Mouse (Mus musculus): ENCODE results near the gene Rad51b. TPM values are rescaled to one million over a fixed set of nuclear protein-coding genes. Genes with fewer than 3 reads are reported as not detected.

Gene Rad51b
- polyA plus RNA-seq, 1 experiment, result 13.8 TPM

- TF ChIP-seq CTCF (IDR thresholded peaks at IDR 0.05; ENCODE audit: low read depth, low read length) (no peak), POLR2A (IDR thresholded peaks at IDR 0.05; ENCODE audit: insufficient read depth, low read length) (no peak), EP300 (IDR thresholded peaks at IDR 0.05; ENCODE audit: insufficient read depth, low read depth, low read length) (no peak)
- no peak overlapping the region for H3K27ac ChIP-seq (ENCODE audit: insufficient read depth, low read length)
These were observed 502.3 kb downstream of the Rad51b start for GRCm38 (mm10) chr12:79799370-79799769.

DNA sequence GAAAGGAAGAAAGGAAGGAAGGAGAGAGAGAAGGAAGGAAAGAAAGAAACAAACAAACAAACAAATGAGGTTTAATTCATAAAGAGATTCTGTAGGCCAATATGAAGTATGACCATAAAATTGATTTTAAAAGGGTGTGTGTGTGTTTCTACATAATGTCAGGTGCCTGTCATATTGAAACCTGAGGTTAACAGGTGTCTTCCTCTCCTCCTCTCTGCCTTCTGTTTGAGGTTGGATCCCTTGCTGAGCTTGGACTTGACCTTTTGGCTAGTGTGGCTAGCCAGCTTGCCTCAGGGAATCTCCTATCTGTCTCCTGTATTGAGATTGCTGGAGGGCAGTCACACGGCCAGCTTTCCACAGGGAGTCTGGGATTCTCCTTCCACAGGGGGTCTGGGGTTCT, 506.6 kb downstream of the Rad51b start:
- Histone ChIP-seq H3K27me3 (ENCODE audit: control insufficient read depth, insufficient read depth, low read length, poor library complexity, severe bottlenecking) (no peaks in the 10 kb centered on the region), H3K36me3 (ENCODE audit: control insufficient read depth, insufficient read depth, low read length, poor library complexity, severe bottlenecking) (no peaks in the 10 kb centered on the region), H3K4me3 (ENCODE audit: low read depth, low read length) (no peak overlapping the region), H3K27ac (ENCODE audit: insufficient read depth, low read length) (no peak overlapping the region), H3K9ac (ENCODE audit: low read depth, poor library complexity, severe bottlenecking) (no peak overlapping the region), H3K9me3 (replicated peaks; ENCODE audit: control insufficient read depth, insufficient read depth, low read length, poor library complexity, severe bottlenecking) (no peaks in the 10 kb centered on the region), H3K4me1 (ENCODE audit: control insufficient read depth, insufficient read depth, low read length) (peaks cover 11% of the 10 kb centered on the region)
- TF ChIP-seq EP300 (IDR thresholded peaks at IDR 0.05; ENCODE audit: insufficient read depth, low read depth, low read length) (no peak), POLR2A (IDR thresholded peaks at IDR 0.05; ENCODE audit: insufficient read depth, low read length) (no peak), CTCF (IDR thresholded peaks at IDR 0.05; ENCODE audit: low read depth, low read length) (no peak)

More at GRCm38 (mm10) chr12:79799370-79799769, 502.3 kb downstream of the Rad51b start:
- H3K9me3 ChIP-seq (replicated peaks; ENCODE audit: control insufficient read depth, insufficient read depth, low read length, poor library complexity, severe bottlenecking), result no peaks in the 10 kb centered on the region
- H3K36me3 ChIP-seq (ENCODE audit: control insufficient read depth, insufficient read depth, low read length, poor library complexity, severe bottlenecking), result no peaks in the 10 kb centered on the region
- H3K4me3 ChIP-seq (ENCODE audit: low read depth, low read length), result no peak overlapping the region
- no peak overlapping the region for H3K9ac ChIP-seq (ENCODE audit: low read depth, poor library complexity, severe bottlenecking)
- no peaks in the 10 kb centered on the region for H3K27me3 ChIP-seq (ENCODE audit: control insufficient read depth, insufficient read depth, low read length, poor library complexity, severe bottlenecking)
- H3K4me1 ChIP-seq (ENCODE audit: control insufficient read depth, insufficient read depth, low read length), result no peaks in the 10 kb centered on the region

GRCm38 (mm10) chr12:79804776-79805524, 507.9 kb downstream of the Rad51b start:
- no peak for TF ChIP-seq CTCF (IDR thresholded peaks at IDR 0.05; ENCODE audit: low read depth, low read length)
- no peak for TF ChIP-seq POLR2A (IDR thresholded peaks at IDR 0.05; ENCODE audit: insufficient read depth, low read length)
- no peak for TF ChIP-seq EP300 (IDR thresholded peaks at IDR 0.05; ENCODE audit: insufficient read depth, low read depth, low read length)
- Histone ChIP-seq H3K4me1 (ENCODE audit: control insufficient read depth, insufficient read depth, low read length) (peaks cover 12% of the 10 kb centered on the region), H3K4me3 (ENCODE audit: low read depth, low read length) (no peak overlapping the region), H3K9ac (ENCODE audit: low read depth, poor library complexity, severe bottlenecking) (no peak overlapping the region), H3K27me3 (ENCODE audit: control insufficient read depth, insufficient read depth, low read length, poor library complexity, severe bottlenecking) (no peaks in the 10 kb centered on the region), H3K27ac (ENCODE audit: insufficient read depth, low read length) (no peak overlapping the region), H3K9me3 (replicated peaks; ENCODE audit: control insufficient read depth, insufficient read depth, low read length, poor library complexity, severe bottlenecking) (no peaks in the 10 kb centered on the region), H3K36me3 (ENCODE audit: control insufficient read depth, insufficient read depth, low read length, poor library complexity, severe bottlenecking) (no peaks in the 10 kb centered on the region)

- TF ChIP-seq POLR2A (IDR thresholded peaks at IDR 0.05; ENCODE audit: insufficient read depth, low read length) (no peak), EP300 (IDR thresholded peaks at IDR 0.05; ENCODE audit: insufficient read depth, low read depth, low read length) (no peak)
- H3K9me3 ChIP-seq (replicated peaks; ENCODE audit: control insufficient read depth, insufficient read depth, low read length, poor library complexity, severe bottlenecking), result no peaks in the 10 kb centered on the region
- no peak overlapping the region for H3K9ac ChIP-seq (ENCODE audit: low read depth, poor library complexity, severe bottlenecking)
- H3K27ac ChIP-seq (ENCODE audit: insufficient read depth, low read length), result no peak overlapping the region
- peaks cover 12% of the 10 kb centered on the region for H3K4me1 ChIP-seq (ENCODE audit: control insufficient read depth, insufficient read depth, low read length)
- H3K36me3 ChIP-seq (ENCODE audit: control insufficient read depth, insufficient read depth, low read length, poor library complexity, severe bottlenecking), result no peaks in the 10 kb centered on the region
- no peaks in the 10 kb centered on the region for H3K27me3 ChIP-seq (ENCODE audit: control insufficient read depth, insufficient read depth, low read length, poor library complexity, severe bottlenecking)
- H3K4me3 ChIP-seq (ENCODE audit: low read depth, low read length), result no peak overlapping the region
These were observed 509.9 kb downstream of the Rad51b start for GRCm38 (mm10) chr12:79806990-79807389.

DNA sequence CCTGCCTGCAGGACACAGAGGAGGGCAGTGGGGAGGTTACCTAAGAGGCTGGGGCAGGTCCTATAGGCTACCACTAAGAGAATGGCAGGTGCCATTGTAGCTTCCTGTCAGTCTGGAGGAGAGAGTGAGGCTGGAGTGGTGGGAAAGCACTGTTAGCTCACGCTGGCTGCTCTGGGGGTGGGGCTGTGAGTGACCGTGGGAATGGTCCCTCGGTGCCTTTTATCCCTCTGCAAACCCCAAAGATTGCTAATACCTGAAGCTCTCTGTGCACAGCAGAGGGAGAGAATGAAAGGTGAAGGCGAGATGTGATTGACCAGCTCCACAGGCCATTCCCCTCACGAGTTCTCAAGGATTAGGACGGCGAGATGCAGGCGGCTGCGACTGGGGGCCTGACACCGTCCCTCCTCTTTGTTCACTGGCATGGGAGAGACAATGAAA, 510.3 kb downstream of the Rad51b start:
- no peaks in the 10 kb centered on the region for H3K36me3 ChIP-seq (ENCODE audit: control insufficient read depth, insufficient read depth, low read length, poor library complexity, severe bottlenecking)
- H3K4me3 ChIP-seq (ENCODE audit: low read depth, low read length), result 0 out of 2 replicates have a peak overlapping the region, but pooled peaks have one; percentile 5
- H3K27ac ChIP-seq (ENCODE audit: insufficient read depth, low read length), result no peak overlapping the region
- H3K9me3 ChIP-seq (replicated peaks; ENCODE audit: control insufficient read depth, insufficient read depth, low read length, poor library complexity, severe bottlenecking), result no peaks in the 10 kb centered on the region
- TF ChIP-seq POLR2A (IDR thresholded peaks at IDR 0.05; ENCODE audit: insufficient read depth, low read length), result no peak
- TF ChIP-seq CTCF (IDR thresholded peaks at IDR 0.05; ENCODE audit: low read depth, low read length), result no peak
- peak; percentile 53; the same call in 1 of the 2 replicates for TF ChIP-seq EP300 (IDR thresholded peaks at IDR 0.05; ENCODE audit: insufficient read depth, low read depth, low read length)
- H3K27me3 ChIP-seq (ENCODE audit: control insufficient read depth, insufficient read depth, low read length, poor library complexity, severe bottlenecking), result no peaks in the 10 kb centered on the region
- H3K9ac ChIP-seq (ENCODE audit: low read depth, poor library complexity, severe bottlenecking), result no peak overlapping the region
- H3K4me1 ChIP-seq (ENCODE audit: control insufficient read depth, insufficient read depth, low read length), result peaks cover 12% of the 10 kb centered on the region

- Histone ChIP-seq H3K27me3 (ENCODE audit: control insufficient read depth, insufficient read depth, low read length, poor library complexity, severe bottlenecking) (no peaks in the 10 kb centered on the region), H3K9ac (ENCODE audit: low read depth, poor library complexity, severe bottlenecking) (no peak overlapping the region), H3K36me3 (ENCODE audit: control insufficient read depth, insufficient read depth, low read length, poor library complexity, severe bottlenecking) (no peaks in the 10 kb centered on the region), H3K4me3 (ENCODE audit: low read depth, low read length) (no peak overlapping the region), H3K27ac (ENCODE audit: insufficient read depth, low read length) (peak overlapping the region; percentile 57), H3K9me3 (replicated peaks; ENCODE audit: control insufficient read depth, insufficient read depth, low read length, poor library complexity, severe bottlenecking) (no peaks in the 10 kb centered on the region), H3K4me1 (ENCODE audit: control insufficient read depth, insufficient read depth, low read length) (peaks cover 12% of the 10 kb centered on the region)
- no peak for TF ChIP-seq POLR2A (IDR thresholded peaks at IDR 0.05; ENCODE audit: insufficient read depth, low read length)
- peak; percentile 35; the same call in 1 of the 2 replicates for TF ChIP-seq EP300 (IDR thresholded peaks at IDR 0.05; ENCODE audit: insufficient read depth, low read depth, low read length)
- TF ChIP-seq CTCF (IDR thresholded peaks at IDR 0.05; ENCODE audit: low read depth, low read length), result no peak
These were observed 510.9 kb downstream of the Rad51b start for GRCm38 (mm10) chr12:79807938-79808401.
